Mouse (Mus musculus): Measurements from ENCODE around the gene Rps15.

Rps15 gene

DNA sequence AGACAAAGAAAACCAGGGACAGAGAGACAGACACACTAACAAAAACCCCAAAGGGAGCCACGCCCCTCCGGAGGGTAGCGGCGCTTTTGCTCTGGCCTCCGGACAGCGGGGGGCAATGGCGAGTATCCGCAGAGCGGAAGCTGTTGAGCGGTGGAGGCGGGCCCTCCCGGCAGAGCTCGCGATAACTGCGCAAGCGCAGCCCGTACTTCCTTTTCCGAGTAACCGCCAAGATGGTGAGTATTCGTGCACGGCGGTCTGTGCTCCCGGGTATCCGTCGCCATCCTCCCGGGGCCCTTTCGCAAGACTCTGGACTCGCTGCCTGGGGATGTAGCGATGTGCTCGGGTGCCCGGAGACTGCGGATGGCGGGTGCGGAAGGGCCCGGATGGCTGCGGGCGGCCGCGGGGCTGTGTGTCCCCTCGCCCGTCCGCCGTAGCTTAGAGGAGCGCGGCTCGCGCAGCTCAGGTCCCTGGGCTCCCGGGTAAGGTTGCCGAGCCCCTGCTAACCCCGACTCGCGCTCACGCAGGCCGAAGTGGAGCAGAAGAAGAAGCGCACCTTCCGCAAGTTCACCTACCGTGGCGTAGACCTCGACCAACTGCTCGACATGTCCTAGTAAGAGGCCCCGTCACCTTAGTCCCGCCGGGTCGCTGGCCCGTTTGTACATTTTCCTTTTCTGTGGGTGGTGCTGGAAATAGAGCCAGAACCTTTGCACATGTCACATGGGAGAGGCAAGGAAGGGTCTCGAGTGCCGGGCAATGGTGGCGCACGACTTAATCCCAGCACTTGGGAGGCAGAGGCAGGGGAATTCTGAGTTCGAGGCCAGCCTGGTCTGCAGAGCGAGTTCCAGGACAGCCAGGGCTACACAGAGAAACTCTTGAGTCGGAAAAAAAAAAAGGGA lies at the start of gene Rps15:
Gene Rps15, plus strand, starts transcription at position 203 of the 896 bp plus-strand sequence.
- in situ Hi-C loops (cut with MboI, MseI): no loop called here

GRCm38 (mm10) chr10:80242607-80243006 lies 49.6 kb upstream of the Rps15 start:
- in situ Hi-C loops (cut with MboI, MseI): loop anchor here (5.0 to 10.0 kb wide), 2 partner anchors 65 to 258 kb away; partner anchors contain the start of genes Cnn2, Efna2 and Tmem259

DNA sequence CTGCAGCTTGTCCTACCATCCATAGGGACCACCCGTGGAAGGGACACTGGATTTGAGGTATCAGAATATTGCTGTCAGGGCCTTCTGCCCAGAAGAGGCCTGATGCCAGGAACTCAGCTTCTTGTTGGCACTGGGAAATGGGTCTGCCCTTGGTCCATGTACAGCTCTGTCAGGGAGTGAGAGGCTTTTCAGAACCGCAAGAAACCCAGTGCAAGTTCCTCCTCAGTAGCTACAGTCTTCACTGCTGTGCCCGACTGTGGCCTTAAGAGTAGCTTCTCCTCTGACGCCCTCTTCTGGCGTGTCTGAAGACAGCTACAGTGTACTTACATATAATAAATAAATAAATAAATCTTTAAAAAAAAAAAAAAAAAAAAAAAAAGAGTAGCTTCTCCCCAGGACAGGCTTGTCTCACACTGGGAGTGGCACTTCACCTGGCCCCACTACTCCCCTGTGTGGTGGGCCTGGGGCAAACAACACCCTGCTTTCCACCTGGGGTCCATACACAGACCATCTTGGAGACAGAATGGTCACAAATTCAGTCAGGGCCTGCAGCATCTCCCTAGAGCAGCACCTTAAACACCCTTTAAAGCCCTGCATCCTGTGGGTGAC lies 47.4 kb upstream of the Rps15 start:
- in situ Hi-C loops (cut with MboI, MseI): loop anchor here (5.0 to 10.0 kb wide), 2 partner anchors 68 to 260 kb away; partner anchors contain the start of genes Cnn2, Efna2 and Tmem259

DNA sequence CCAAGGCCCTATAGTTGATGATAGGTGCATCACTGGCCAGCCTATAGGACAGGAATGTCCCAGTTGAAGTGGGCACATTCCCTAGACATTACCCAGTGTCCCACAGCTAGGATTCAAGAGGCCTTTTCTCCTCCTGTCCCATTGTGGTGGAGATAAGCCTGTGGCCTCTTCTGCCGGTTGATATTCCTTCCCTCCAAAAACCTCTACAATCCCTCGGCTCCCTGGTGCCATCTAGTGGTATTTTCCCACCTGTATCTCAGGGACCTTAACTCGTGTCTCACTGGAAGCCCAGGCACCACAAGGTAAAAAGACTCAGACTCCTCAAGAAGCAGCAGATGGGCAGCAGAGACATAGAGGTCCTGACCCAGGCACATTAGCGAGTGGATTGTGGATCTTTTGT lies 46.7 kb upstream of the Rps15 start:
- in situ Hi-C loops (cut with MboI, MseI): loop anchor here (10.0 kb wide), 1 partner anchor 261 kb away; the partner anchor contains the start of genes Cnn2 and Tmem259

DNA sequence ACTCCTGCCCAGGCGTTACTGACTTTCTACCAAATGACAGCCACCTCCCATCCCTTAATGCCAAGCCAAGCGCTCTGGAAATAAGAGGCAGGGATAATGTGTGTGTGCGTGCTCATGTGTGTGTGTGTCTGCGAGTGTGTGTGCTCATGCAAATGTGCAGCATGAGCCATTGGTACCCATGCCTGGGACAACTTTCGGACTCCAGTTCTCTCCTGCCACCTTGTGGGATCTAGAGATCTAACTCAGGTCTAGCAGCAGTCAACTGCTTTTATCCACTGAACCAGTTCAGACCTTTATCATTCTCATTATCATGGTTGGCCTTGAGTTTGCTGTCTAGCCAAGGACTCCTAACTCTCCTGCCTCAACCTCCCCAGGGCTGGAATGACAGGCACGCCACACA lies 44.4 kb upstream of the Rps15 start:
- in situ Hi-C loops (cut with MboI, MseI): loop anchor here (10.0 kb wide), 1 partner anchor 263 kb away; the partner anchor contains the start of genes Cnn2 and Tmem259

- in situ Hi-C loops (cut with MboI, MseI): loop anchor here (10.0 kb wide), 1 partner anchor 264 kb away; the partner anchor contains the start of genes Cnn2 and Tmem259
Observed at GRCm38 (mm10) chr10:80248437-80248836, 43.8 kb upstream of the Rps15 start.

- in situ Hi-C loops (cut with MboI, MseI): loop anchor here (10.0 kb wide), 1 partner anchor 264 kb away; the partner anchor contains the start of genes Cnn2 and Tmem259
Observed at GRCm38 (mm10) chr10:80248971-80249640, 43.1 kb upstream of the Rps15 start, which contains the start of gene Ndufs7. Gene Ndufs7, plus strand, starts transcription at chr10:80249121.

GRCm38 (mm10) chr10:80250059-80250458 lies 42.2 kb upstream of the Rps15 start:
- in situ Hi-C loops (cut with MboI, MseI): no loop called here

GRCm38 (mm10) chr10:80250573-80250972 lies 41.7 kb upstream of the Rps15 start:
- in situ Hi-C loops (cut with MboI, MseI): no loop called here

- in situ Hi-C loops (cut with MboI, MseI): no loop called here
Observed at GRCm38 (mm10) chr10:80252011-80252410, 40.2 kb upstream of the Rps15 start.

GRCm38 (mm10) chr10:80252493-80253274 lies 39.6 kb upstream of the Rps15 start:
- in situ Hi-C loops (cut with MboI, MseI): no loop called here

- in situ Hi-C loops (cut with MboI, MseI): no loop called here
Observed at GRCm38 (mm10) chr10:80253551-80253950, 38.7 kb upstream of the Rps15 start.

DNA sequence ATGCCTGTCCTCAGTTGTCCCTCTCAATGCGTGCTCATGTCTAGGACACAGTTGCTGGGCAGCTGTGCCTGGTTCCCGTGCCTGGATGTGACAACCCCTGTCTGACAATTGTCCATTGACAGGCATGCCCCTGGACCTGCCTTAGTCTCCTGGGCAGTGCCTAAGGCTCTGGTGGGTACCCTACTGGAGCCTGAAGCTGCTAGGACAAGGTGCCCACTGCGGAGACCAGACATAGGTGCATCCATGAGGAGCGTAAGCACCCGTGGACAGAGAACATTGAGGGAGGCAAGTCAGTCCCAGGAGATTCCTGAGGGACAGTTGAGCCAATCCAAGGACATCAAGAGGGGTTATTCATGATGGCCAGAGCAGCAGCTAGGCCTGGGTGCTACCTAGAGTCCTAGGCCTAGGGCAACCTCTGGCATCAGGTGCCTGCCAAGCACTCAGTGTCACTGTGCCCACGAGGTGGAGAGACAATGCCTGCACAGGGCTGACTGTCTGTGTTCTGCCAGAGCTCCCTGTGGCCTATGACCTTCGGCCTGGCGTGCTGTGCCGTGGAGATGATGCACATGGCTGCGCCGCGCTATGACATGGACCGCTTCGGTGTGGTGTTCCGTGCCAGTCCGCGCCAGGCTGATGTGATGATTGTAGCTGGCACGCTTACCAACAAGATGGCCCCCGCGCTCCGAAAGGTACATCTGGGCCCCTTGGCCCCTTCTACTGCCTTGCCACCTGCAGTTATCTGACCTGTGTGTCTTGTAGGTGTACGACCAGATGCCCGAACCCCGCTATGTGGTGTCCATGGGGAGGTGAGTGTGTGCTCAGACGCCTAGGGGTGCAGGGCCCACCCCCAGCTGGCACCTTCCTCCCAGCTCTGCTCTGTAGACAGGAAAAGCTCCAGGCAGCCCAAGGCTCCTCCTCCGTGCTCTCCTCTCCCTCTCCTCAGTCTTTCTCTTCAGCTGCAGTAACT lies 37.6 kb upstream of the Rps15 start:
- in situ Hi-C loops (cut with MboI, MseI): no loop called here

DNA sequence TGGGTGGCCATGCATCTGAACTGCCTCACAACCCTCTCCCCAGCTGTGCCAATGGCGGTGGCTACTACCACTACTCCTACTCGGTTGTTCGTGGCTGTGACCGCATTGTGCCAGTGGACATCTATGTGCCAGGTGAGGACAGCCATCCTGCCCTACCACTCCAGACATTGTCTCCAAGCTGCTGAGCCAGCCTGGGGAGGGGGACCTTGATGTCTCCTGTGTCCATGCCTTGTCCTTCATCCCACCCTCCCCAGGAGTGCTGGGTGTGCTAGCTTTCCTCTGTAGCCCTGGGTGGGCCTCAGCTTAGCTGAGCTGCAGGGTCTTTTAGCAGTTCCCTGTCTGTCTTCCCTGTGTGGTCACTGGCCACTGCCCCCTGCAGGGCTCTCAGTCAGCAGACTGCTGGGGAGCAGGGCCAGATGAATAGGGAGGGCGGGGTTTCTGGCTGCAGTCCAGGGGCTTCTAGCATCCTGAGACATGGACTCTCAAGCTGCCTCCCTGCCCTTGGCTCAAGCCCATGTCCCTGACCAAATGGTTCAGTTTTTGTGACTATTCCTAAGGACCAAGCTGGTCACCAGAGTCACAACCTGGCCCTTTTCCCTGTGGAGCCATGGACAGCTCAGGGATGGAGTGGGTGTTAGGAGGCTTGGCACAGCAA lies 36.2 kb upstream of the Rps15 start:
- in situ Hi-C loops (cut with MboI, MseI): no loop called here

DNA sequence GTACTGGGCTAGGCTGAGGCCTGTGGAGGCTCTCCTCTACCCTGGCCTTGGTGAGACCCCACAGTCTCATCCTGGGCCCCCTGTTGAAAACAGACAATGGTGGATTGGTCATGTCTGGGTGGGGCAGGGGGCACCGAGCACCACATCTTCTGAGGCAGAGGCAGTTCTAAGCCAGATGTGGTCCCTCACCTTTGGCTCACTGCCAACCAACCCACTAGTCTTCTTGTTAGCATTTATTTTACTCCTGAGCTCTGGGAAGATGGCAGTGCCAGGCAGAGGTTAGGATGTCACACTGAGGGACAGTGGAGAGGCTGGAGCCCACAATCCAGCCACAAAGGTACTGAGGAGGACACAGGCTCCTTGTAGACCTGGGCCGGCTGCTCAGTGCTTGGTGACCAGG lies 34.3 kb upstream of the Rps15 start:
- in situ Hi-C loops (cut with MboI, MseI): no loop called here

- in situ Hi-C loops (cut with MboI, MseI): no loop called here
Observed at GRCm38 (mm10) chr10:80258752-80259462, 33.3 kb upstream of the Rps15 start.

- in situ Hi-C loops (cut with MboI, MseI): no loop called here
Observed at GRCm38 (mm10) chr10:80259463-80259805, 32.8 kb upstream of the Rps15 start.

- in situ Hi-C loops (cut with MboI, MseI): no loop called here
Observed at GRCm38 (mm10) chr10:80259861-80260641, 32.2 kb upstream of the Rps15 start.
